Mouse (Mus musculus): ENCODE measurements around the gene Mier2. TPM values are rescaled to one million over a fixed set of nuclear protein-coding genes. Genes with fewer than 3 reads are reported as not detected.

The Mier2 gene
- total RNA-seq, 2 experiments from 2014 or later = 51.4 to 51.9 TPM

GRCm38 (mm10) chr10:79524433-79524832, 30.6 kb downstream of the Mier2 start:
- DNase-seq (ENCODE audit: low spot score in 2 of 2) = no peak

- DNase-seq (ENCODE audit: low spot score in 2 of 2) = no peak
Observed at GRCm38 (mm10) chr10:79506709-79507108, 48.3 kb downstream of the Mier2 start.

DNA sequence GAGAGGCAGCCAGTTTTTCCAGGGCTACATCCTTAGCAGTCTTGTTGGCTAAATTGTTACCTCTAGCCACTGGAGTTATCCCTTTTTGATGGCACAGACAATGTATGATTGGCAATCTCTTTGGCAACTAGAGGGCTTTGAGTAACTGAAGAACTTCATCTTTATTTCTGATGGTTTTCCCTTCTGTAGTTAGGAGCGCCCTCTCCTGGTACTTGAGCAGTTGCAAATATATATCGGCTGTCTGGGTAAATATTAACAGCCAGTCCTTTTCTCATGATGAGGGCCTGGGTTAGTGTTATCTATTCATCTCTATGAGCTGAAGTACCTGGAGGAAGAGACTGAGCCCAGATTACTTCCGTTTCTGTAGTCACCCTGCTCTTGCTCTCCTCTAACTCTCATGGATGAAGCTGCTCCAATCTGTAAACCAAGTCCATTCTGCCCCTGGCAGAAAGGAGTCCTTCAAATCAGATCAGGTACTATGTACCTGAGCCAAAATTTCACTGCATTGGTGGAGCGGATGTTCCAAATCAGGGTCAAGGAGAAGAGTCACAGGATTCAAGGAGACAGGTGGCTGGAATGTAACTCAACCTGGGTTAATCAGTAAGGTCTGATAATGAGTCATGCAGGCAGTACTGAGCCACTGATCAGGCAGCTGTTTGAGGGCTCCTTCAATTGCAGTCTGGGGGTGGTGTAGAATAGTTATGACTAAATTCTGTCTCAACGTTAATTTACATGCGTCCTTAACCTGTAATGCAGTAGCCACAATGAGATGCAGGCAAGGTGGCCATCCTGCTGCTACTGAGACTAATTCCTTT, 52.0 kb downstream of the Mier2 start:
- peak in 1 of 2 experiments; percentile 11 for DNase-seq (ENCODE audit: low spot score in 2 of 2)

DNA sequence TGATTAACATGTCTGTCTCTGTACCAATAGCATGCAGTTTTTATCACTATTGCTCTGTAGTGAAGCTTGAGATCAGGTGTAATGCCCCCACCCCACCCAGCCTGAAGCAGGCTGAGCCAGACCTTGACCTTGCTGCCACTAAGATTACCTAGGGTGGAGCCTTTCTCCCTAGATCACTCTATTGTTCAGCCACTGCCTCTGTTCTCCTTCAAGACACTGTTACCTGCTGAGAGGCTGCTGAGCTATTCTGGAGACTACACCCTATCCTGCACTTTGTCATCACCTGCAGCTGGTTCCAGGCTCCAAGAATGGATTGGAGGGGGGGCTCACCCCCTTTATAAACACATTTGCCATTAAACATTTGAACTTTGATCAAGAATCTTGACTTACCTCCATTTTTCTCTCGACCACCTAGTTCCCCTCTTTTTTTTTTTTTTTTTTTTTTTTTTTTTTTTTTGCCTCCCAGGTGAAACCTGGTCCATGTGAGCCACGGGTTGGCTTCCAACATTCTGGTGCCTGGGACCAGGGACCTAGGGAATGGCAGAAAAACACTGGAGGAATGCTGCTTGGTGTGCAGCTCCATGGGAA, 58.2 kb downstream of the Mier2 start:
- DNase-seq (ENCODE audit: low spot score in 2 of 2) = no peak

GRCm38 (mm10) chr10:79495886-79496285, 59.1 kb downstream of the Mier2 start:
- DNase-seq (ENCODE audit: low spot score in 2 of 2) = no peak

Small RNA genes within 50 kb of the gene (microRNA-seq; reads per million reads assigned to microRNA genes)
- 0 to 0.25 reads per million in 2 experiments for gene Mir6909

Other genes starting within 250 kb of the Mier2 start
- not detected for gene Vmn2r82, start 198.7 kb downstream of the Mier2 start, total RNA-seq (2021)
- not detected for gene Vmn2r83, start 86.5 kb downstream of the Mier2 start, total RNA-seq (2021)
- gene Plpp2, start 21.4 kb downstream of the Mier2 start, total RNA-seq (2021) = 1 to 10 TPM; 3.5 to 4.3 TPM
- gene Theg, start 32.1 kb upstream of the Mier2 start, total RNA-seq (2021) = 1 to 10 TPM in 1 of 2 experiments, under 1 TPM in 1; 0.37 to 1.7 TPM
- 10 to 100 TPM; 16.7 to 18.6 TPM for gene C2cd4c, start 58.8 kb upstream of the Mier2 start, total RNA-seq (2021)
- gene Shc2, start 82.7 kb upstream of the Mier2 start, total RNA-seq (2021) = 10 to 100 TPM; 44.3 to 50.1 TPM
- gene Odf3l2, start 90.5 kb upstream of the Mier2 start, total RNA-seq (2021) = under 1 TPM in 1 of 2 experiments, not detected in 1; 0.82 TPM
- gene Madcam1, start 109.4 kb upstream of the Mier2 start, total RNA-seq (2021) = not detected
- gene Tpgs1, start 114.2 kb upstream of the Mier2 start, total RNA-seq (2021) = 10 to 100 TPM; 69.8 to 77.1 TPM
- gene Cdc34, start 127.0 kb upstream of the Mier2 start, total RNA-seq (2021) = 10 to 100 TPM; 75.4 to 77.5 TPM
- gene Gzmm, start 133.8 kb upstream of the Mier2 start, total RNA-seq (2021) = 1 to 10 TPM; 2.7 to 3.2 TPM
- gene Bsg, start 149.3 kb upstream of the Mier2 start, total RNA-seq (2021) = 100 to 1,000 TPM; 566 to 614 TPM
- gene Hcn2, start 161.4 kb upstream of the Mier2 start, total RNA-seq (2021) = 100 to 1,000 TPM; 142 to 157 TPM
- gene Polrmt, start 191.4 kb upstream of the Mier2 start, total RNA-seq (2021) = 10 to 100 TPM; 50.6 to 55.3 TPM
- 1 to 10 TPM; 4.3 to 5.6 TPM for gene Fgf22, start 199.9 kb upstream of the Mier2 start, total RNA-seq (2021)
- gene Rnf126, start 211.8 kb upstream of the Mier2 start, total RNA-seq (2021) = 10 to 100 TPM; 86.7 to 98.4 TPM
- gene Fstl3, start 222.1 kb upstream of the Mier2 start, total RNA-seq (2021) = 1 to 10 TPM; 2.7 to 3.2 TPM
- gene Prss57, start 235.8 kb upstream of the Mier2 start, total RNA-seq (2021) = under 1 TPM; 0.63 to 0.72 TPM
- 100 to 1,000 TPM; 290 to 308 TPM for gene Palm, start 238.4 kb upstream of the Mier2 start, total RNA-seq (2021)

Data from left cerebral cortex, adult 18-20 months (tissue).